Mouse (Mus musculus) liver, embryonic 13.5 days (tissue): ENCODE data around the gene Eipr1. TPM values are rescaled to one million over a fixed set of nuclear protein-coding genes. Genes with fewer than 3 reads are reported as not detected.

ENCODE experiments used
- ATAC-seq: fragments of 200-750 bp; cut with Nextera tagmentation; 2 replicates; pipeline ENCODE4 v1.8.0; 2017; ENCODE audit warnings: low read depth, mild to moderate bottlenecking, moderate number of reproducible peaks, moderate library complexity
- DNase-seq: peaks from one replicate; pipeline ENCODE4 v3.0.0; 2022
- H3K27ac ChIP-seq: fragments of 300-500 bp; sonication (generic); 2 replicates; pipeline ENCODE4 v1.5.1; 2015; ENCODE audit warnings: moderate library complexity, mild to moderate bottlenecking, inconsistent platforms
- H3K27me3 ChIP-seq: fragments of 300-500 bp; sonication (generic); 2 replicates; pipeline ENCODE4 v1.6.1; 2015; ENCODE audit warnings: mild to moderate bottlenecking, inconsistent platforms
- H3K36me3 ChIP-seq: fragments of 300-500 bp; sonication (generic); 2 replicates; pipeline ENCODE4 v1.6.1; 2015; ENCODE audit warnings: mild to moderate bottlenecking, inconsistent platforms
- H3K4me1 ChIP-seq: fragments of 300-500 bp; sonication (generic); replicated peaks from 2 replicates; pipeline ENCODE4 v1.6.1; 2015; ENCODE audit warnings: inconsistent platforms
- H3K4me2 ChIP-seq: fragments of 300-500 bp; sonication (generic); 2 replicates; pipeline ENCODE4 v1.6.1; 2015; ENCODE audit warnings: inconsistent platforms, mild to moderate bottlenecking, moderate library complexity
- H3K4me3 ChIP-seq: fragments of 300-500 bp; sonication (generic); replicated peaks from 2 replicates; pipeline ENCODE4 v1.5.1; 2015; ENCODE audit warnings: mild to moderate bottlenecking, inconsistent platforms
- H3K9ac ChIP-seq: fragments of 300-500 bp; sonication (generic); 2 replicates; pipeline ENCODE4 v1.6.1; 2015; ENCODE audit warnings: mild to moderate bottlenecking, inconsistent platforms
- H3K9me3 ChIP-seq: fragments of 300-500 bp; sonication (generic); replicated peaks from 2 replicates; pipeline ENCODE4 v1.6.1; 2016; ENCODE audit warnings: inconsistent platforms
- WGBS: fragments of 180-500 bp; shearing (Covaris S2); methylation state at CpG from one replicate; pipeline ENCODE4 v1.1.7; 2015; ENCODE audit not compliant: insufficient replicate concordance; 5-methylcytosine and 5-hydroxymethylcytosine counted together
- polyA plus RNA-seq: library from polyadenylated mRNA; unstranded; fragments of >200 nt; fragmentation: Nextera tagmentation; extraction: Ambion mirVana; gene quantifications from 2 replicates; pipeline ENCODE4 v1.2.1, GENCODE M21; 2015

The Eipr1 gene
- polyA plus RNA-seq, 1 experiment from 2014 or later: 32.8 TPM

DNA sequence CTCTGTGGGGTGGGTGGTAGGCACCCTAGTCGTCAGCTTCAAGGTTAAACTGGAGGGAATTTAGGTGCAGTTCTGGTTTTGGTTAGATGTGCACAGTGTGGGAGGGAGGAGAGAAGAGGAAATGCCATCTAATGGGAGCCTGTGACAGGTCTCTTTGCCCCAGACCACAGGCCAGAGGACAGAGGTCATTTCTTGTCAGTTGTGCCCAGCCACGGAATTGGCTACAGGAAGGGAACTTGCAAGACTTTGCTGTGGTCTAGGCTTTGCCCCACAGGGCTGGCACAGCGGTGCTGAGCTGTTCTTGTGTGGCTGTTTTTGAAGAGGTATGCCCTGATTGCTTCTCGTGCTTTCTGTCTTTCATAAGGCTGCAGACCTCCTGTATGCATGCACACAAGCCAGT lies 48.8 kb downstream of the Eipr1 start:
- Histone ChIP-seq H3K4me3 (no peak overlapping the region), H3K4me1 (peaks cover 41% of the 10 kb centered on the region), H3K9me3 (no peaks in the 10 kb centered on the region), H3K4me2 (no peak overlapping the region), H3K27ac (no peak overlapping the region), H3K27me3 (no peaks in the 10 kb centered on the region), H3K36me3 (0 out of 2 replicates have a peak, but pooled peaks cover 6% of the 10 kb centered on the region), H3K9ac (no peak overlapping the region)
- DNase-seq: no peak
- WGBS: 36% methylated on average over 4 of the region's 4 CpGs
- ATAC-seq: no peak

DNA sequence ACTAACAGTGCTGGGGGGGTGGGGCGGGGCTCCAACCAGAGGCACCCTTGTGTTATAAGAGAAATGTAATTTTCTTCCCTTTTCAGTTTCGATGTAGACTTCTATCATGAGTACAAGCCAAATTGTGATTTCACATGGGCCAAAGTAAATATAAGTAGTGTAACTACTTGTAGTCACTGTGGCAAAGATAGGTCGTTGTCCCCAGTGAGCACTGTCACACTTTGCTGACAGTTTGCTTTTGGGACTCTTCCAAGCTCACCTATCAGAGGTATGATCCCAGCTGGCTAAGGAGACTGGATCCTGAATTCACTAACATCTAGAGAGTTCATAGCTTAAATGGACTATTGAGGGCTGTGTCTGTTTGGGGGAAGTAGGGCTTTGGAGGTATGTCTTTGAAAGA lies 49.3 kb downstream of the Eipr1 start:
- H3K4me1 ChIP-seq: peaks cover 45% of the 10 kb centered on the region
- no peak overlapping the region for H3K4me3 ChIP-seq
- H3K27me3 ChIP-seq: no peaks in the 10 kb centered on the region
- DNase-seq (no peak), ATAC-seq (no peak)
- no peaks in the 10 kb centered on the region for H3K9me3 ChIP-seq
- no peak overlapping the region for H3K9ac ChIP-seq
- 70% methylated on average over 3 of the region's 3 CpGs for WGBS
- H3K4me2 ChIP-seq: no peak overlapping the region
- H3K27ac ChIP-seq: no peak overlapping the region
- H3K36me3 ChIP-seq: 0 out of 2 replicates have a peak, but pooled peaks cover 6% of the 10 kb centered on the region

DNA sequence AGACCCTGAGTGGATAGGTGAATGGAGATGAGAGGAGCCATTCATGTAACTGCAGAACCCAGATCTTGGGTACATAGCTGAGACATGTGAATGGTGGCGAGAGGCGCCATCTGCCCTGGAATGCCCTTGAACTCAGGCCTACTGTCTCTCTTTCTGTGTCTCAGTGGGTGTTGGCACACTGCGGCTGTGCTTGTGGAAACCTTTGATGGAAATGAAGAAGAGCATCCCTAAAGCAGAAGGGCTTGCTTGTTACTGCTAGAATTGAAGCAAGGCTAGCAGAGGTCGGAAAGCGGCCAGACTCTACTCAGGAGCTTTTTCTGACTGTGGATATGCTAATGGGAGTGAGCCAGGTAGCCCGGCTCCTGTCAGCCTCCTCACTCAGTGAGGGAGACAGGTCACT lies 50.1 kb downstream of the Eipr1 start:
- H3K9me3 ChIP-seq: no peaks in the 10 kb centered on the region
- no peak overlapping the region for H3K4me3 ChIP-seq
- peaks cover 52% of the 10 kb centered on the region for H3K4me1 ChIP-seq
- WGBS: 87% methylated on average over 6 of the region's 6 CpGs
- H3K9ac ChIP-seq: no peak overlapping the region
- 0 out of 2 replicates have a peak, but pooled peaks cover 6% of the 10 kb centered on the region for H3K36me3 ChIP-seq
- no peak for ATAC-seq
- H3K27ac ChIP-seq: no peak overlapping the region
- DNase-seq: no peak
- no peaks in the 10 kb centered on the region for H3K27me3 ChIP-seq
- H3K4me2 ChIP-seq: no peak overlapping the region

DNA sequence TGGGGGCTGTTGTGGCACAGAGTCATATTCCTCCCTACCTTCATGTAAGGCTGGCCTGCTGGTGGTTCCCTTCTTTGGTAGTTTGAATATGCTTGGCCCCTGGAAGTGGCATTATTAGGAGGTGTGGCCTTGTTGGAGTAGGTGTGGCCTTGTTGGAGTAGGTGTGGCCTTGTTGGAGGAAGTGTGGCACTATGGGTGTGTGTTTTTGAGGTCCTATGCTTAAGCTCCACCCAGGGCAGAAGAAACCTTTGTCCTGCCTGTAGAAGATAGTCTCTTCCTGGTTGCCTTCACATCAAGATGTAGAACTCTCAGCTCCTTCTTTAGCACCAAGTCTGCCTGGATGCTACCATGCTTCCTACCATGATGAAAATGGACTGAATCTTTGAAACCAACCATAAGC lies 51.4 kb downstream of the Eipr1 start:
- H3K27ac ChIP-seq: peak overlapping the region; percentile 76
- ATAC-seq (peak; percentile 52), DNase-seq (peak; percentile 27)
- no peaks in the 10 kb centered on the region for H3K27me3 ChIP-seq
- H3K9me3 ChIP-seq: no peaks in the 10 kb centered on the region
- peaks cover 63% of the 10 kb centered on the region for H3K4me1 ChIP-seq
- H3K9ac ChIP-seq: no peak overlapping the region
- H3K36me3 ChIP-seq: 0 out of 2 replicates have a peak, but pooled peaks cover 4% of the 10 kb centered on the region
- H3K4me2 ChIP-seq: peak overlapping the region; percentile 13
- H3K4me3 ChIP-seq: no peak overlapping the region

DNA sequence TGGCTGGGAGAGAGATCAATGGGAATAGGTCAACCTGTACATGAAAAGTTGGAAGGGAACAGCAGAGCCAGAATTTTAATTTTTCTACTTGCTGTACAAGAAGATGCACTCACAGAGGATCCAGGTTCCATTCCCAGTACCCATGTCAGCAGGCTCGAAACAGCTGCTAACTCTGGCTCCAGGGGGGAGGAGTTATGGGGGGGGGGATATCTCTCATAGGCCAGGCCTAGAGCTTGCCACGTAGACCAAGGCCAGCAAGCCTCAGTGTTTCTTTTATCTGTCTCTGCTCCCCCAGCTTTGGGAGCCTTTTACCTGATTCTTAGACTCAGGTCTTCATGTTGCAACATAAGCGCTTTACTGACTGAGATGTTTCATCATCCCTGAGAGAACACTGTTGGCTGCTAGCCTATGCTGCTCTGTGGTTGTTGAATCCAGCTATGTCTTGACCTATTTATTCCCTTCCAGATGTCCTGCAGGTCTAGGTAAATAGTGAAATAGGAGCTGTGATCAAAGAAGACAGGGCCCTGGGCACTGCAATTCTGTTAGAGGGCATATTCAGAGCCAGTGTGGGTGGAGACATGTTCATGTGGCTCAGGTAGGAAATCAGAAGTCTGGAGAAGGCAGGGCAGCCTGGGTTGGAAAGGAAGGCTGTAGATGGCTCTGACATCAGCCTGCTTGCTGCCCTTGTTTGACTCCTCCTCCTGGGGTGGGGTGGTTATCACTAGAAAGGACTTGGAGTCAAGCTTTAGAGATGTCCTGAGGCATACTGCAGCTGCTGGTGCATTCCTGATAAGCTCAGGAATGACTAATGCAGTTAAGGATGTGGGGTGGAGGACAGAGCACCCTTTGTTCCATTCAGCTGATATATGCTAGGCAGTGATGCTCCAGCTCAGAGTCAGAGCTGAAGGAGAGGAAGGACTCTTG lies 53.2 kb downstream of the Eipr1 start:
- Histone ChIP-seq H3K9me3 (no peaks in the 10 kb centered on the region), H3K4me1 (peaks cover 76% of the 10 kb centered on the region), H3K9ac (peak overlapping the region; percentile 60), H3K4me3 (peak overlapping the region; percentile 15; the same call in 1 of the 2 replicates), H3K4me2 (peak overlapping the region; percentile 65), H3K36me3 (no peaks in the 10 kb centered on the region), H3K27me3 (no peaks in the 10 kb centered on the region), H3K27ac (peak overlapping the region; percentile 97)
- DNase-seq: peak; percentile 91
- ATAC-seq: peak; percentile 95
- WGBS: 22% methylated on average over 3 of the region's 3 CpGs

DNA sequence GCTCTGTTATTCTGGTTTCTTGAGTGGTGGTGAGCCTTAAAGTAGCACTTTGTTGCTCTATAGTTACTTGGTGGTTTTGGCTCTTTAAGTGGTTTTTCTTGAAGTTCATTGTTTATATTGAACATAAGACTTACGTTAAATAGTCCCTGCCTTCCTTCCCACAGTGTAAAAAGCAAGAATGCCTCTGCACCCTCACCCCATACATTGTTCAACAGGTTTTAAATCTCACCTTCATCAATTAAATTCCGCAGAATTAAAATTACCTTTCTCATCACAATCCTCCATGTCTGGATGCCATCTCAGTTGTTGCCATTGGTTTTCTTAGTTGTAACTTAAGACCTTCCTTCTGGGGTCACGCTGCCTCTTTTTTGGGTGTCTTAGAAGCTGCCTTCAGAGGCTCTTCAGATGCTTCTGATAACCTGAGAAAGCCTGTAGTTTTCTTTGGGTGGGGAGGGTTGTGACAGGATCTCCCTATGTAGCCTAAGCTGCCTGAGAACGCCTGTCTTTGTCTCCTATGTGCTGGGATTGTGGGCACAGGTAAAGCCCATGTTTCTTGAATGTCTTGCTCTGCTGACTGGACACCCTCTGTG lies 57.3 kb downstream of the Eipr1 start:
- Histone ChIP-seq H3K4me1 (peaks cover 76% of the 10 kb centered on the region), H3K27me3 (no peaks in the 10 kb centered on the region), H3K9me3 (no peaks in the 10 kb centered on the region), H3K9ac (peak overlapping the region; percentile 34; the same call in 1 of the 2 replicates), H3K4me2 (peak overlapping the region; percentile 56; the same call in 1 of the 2 replicates), H3K36me3 (no peaks in the 10 kb centered on the region), H3K4me3 (no peak overlapping the region), H3K27ac (peak overlapping the region; percentile 90)
- ATAC-seq (no peak), DNase-seq (no peak)
- WGBS: 69% methylated on average over 4 of the region's 4 CpGs

DNA sequence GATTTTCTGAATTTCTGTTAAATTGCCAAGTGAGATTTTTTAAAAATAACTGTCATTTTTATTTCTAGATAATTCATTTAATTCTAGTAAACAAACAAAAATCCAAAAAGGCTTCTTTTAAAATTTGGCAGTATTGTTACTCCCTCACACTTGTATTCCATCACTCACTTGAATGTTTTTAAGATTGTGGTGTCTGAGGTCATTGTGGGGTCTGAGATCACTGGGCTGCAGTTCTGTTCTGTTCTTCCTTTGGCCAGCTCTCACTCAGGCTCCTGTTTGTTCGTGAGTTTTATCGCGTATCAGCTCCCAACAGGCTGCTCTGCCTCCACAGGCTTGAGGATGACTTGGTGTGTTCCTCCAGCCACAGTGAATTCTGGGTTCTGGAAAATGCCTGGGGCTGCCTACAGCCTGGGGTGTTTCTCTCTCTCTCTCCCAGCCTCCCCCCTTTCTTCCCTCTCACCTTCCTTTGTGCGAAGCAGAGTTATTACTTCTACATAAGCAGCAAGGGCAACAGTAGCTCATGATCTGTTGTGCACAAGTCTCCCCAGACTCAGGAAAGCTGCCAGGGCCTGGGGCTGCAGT lies 58.2 kb downstream of the Eipr1 start:
- H3K9me3 ChIP-seq: no peaks in the 10 kb centered on the region
- H3K27me3 ChIP-seq: no peaks in the 10 kb centered on the region
- peaks cover 67% of the 10 kb centered on the region for H3K4me1 ChIP-seq
- peak overlapping the region; percentile 90 for H3K27ac ChIP-seq
- peak overlapping the region; percentile 70 for H3K9ac ChIP-seq
- WGBS: 41% methylated on average over 4 of the region's 4 CpGs
- H3K36me3 ChIP-seq: no peaks in the 10 kb centered on the region
- ATAC-seq (peak; percentile 42), DNase-seq (peak; percentile 64)
- H3K4me2 ChIP-seq: peak overlapping the region; percentile 56
- peak overlapping the region; percentile 27; the same call in 1 of the 2 replicates for H3K4me3 ChIP-seq

DNA sequence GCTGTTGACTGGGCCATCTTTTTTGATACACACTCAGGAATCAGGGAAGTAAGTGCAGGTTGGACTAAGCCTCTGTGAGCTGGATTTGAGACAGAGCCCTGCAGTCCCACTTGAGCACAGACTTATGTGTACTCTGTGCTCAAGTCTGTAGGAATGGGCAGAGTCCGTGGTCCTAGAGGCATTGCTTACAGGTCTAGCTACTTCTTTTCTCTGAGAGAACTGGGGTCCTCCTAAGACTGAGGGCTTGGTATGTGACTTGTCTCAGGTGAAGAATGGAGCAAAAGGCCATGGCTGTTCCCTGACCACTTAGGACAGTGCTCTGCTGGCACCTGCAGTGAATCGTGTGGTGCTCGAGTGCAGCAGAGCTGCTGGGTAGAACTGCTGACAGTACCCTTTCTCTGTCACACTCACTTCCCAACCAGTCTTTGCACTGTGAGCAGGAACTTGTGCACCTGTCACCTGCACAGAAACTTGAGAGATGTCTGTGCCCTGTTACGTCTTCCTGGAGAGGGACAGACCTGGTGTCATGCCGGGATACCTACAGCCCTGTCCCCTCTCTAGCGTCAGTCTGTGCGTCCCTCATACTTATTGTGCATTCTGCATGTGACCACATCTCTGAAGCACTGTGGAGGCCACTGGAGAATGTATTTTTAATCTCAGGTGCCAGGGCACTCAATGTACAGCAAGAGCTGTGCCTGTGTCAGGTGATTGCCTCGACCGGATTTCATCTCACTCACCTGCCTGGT lies 65.3 kb downstream of the Eipr1 start:
- Histone ChIP-seq H3K4me1 (peaks cover 30% of the 10 kb centered on the region), H3K36me3 (no peaks in the 10 kb centered on the region), H3K27me3 (no peaks in the 10 kb centered on the region), H3K9me3 (no peaks in the 10 kb centered on the region), H3K4me3 (no peak overlapping the region), H3K9ac (no peak overlapping the region), H3K27ac (no peak overlapping the region), H3K4me2 (no peak overlapping the region)
- WGBS: 67% methylated on average over 9 of the region's 9 CpGs
- ATAC-seq: no peak
- DNase-seq: no peak

DNA sequence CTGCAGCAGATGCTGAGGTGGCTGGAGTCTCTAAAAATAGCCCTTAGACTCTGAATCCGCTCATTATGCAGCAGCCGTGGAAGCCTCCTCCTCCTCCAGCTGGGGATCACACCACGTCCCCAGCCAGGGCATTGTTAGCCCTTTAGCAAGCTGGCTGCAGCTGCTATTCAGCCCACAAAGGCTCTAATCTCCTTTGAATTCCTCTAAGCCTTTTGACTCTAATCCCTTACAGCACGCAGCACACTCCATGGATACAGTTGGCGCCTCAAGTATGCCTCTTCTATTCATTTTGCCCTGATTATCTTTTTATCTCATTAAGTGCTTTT lies 65.8 kb downstream of the Eipr1 start:
- H3K4me3 ChIP-seq: no peak overlapping the region
- no peak overlapping the region for H3K4me2 ChIP-seq
- H3K9ac ChIP-seq: no peak overlapping the region
- no peaks in the 10 kb centered on the region for H3K9me3 ChIP-seq
- no peak overlapping the region for H3K27ac ChIP-seq
- H3K4me1 ChIP-seq: peaks cover 27% of the 10 kb centered on the region
- H3K36me3 ChIP-seq: no peaks in the 10 kb centered on the region
- WGBS: 61% methylated on average over 5 of the region's 5 CpGs
- DNase-seq (no peak), ATAC-seq (no peak)
- no peaks in the 10 kb centered on the region for H3K27me3 ChIP-seq

DNA sequence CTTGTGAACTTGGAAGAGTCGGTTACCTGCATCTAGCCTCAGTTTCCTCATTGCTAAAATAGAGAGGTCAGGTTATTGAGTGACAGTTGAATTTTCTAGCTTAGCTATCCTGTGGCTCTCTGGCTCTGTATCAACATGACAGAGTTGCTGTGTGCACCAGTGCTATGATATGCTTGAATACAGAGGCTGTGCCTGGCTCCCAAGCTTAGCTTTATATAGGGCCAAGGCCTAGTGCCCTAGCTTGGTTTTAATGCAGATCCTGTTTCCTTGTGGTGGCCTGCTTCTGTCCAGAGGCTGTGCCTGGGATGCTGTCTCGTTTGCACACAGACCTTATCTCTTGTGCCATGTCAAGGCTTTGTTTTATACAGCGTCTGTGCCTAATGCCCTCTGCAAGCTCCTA lies 66.3 kb downstream of the Eipr1 start:
- Histone ChIP-seq H3K9me3 (no peaks in the 10 kb centered on the region), H3K4me1 (peaks cover 26% of the 10 kb centered on the region), H3K27ac (no peak overlapping the region), H3K4me3 (no peak overlapping the region), H3K36me3 (no peaks in the 10 kb centered on the region), H3K9ac (no peak overlapping the region), H3K27me3 (no peaks in the 10 kb centered on the region), H3K4me2 (no peak overlapping the region)
- ATAC-seq: no peak
- 38% methylated on average over 3 of the region's 3 CpGs for WGBS
- no peak for DNase-seq

DNA sequence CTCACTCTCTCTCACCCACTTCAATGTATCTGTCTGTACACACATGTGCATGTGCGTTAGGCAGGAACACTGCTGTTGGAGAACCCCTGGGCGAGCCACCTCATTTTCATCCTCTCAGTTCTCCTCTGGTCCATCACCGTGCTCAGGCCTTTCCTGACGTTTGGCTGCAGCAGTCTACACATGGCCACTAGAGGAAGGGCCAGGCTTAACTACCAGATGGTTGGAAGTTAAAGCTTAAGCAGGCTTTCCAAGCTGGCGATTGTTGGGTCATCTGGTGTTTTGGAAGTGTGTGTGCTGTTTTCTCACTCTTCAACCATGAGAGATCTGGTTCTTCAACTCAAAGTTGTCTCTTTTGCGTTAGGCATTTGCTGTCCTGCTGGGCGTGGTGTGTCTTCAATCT lies 71.9 kb downstream of the Eipr1 start:
- Histone ChIP-seq H3K4me3 (no peak overlapping the region), H3K27ac (no peak overlapping the region), H3K27me3 (no peaks in the 10 kb centered on the region), H3K4me2 (no peak overlapping the region), H3K36me3 (no peaks in the 10 kb centered on the region), H3K9me3 (no peaks in the 10 kb centered on the region), H3K9ac (no peak overlapping the region), H3K4me1 (peaks cover 8% of the 10 kb centered on the region)
- WGBS: 79% methylated on average over 7 of the region's 7 CpGs
- DNase-seq (no peak), ATAC-seq (no peak)
